Mouse (Mus musculus) olfactory bulb, adult 2 months (tissue): ENCODE results near the gene Fgfr2. TPM values are rescaled to one million over a fixed set of nuclear protein-coding genes. Genes with fewer than 3 reads are reported as not detected.

ENCODE experiments used
- H3K27ac ChIP-seq: fragments of 200-500 bp; 2 replicates; pipeline ENCODE4 v1.5.1; 2012; ENCODE audit warnings: low read depth, low read length; ENCODE audit not compliant: insufficient read depth
- H3K4me1 ChIP-seq: fragments of 200-500 bp; 2 replicates; pipeline ENCODE4 v1.6.1; 2012; ENCODE audit warnings: low read length; ENCODE audit not compliant: control insufficient read depth, insufficient read depth
- H3K4me3 ChIP-seq: fragments of 200-500 bp; 2 replicates; pipeline ENCODE4 v1.5.1; 2012; ENCODE audit warnings: mild to moderate bottlenecking, low read depth, low read length, moderate library complexity; ENCODE audit not compliant: insufficient read depth
- CTCF ChIP-seq: fragments of 200-500 bp; IDR thresholded peaks from 2 replicates; pipeline ENCODE4 v1.5.1; 2012; ENCODE audit warnings: low read depth, mild to moderate bottlenecking, low read length, moderate library complexity; ENCODE audit not compliant: insufficient read depth
- POLR2A ChIP-seq: fragments of 200-500 bp; IDR thresholded peaks from 2 replicates; pipeline ENCODE4 v1.6.1; 2012; ENCODE audit warnings: mild to moderate bottlenecking, low read depth, low read length, moderate library complexity; ENCODE audit not compliant: insufficient read depth
- WGBS: fragments of 180-500 bp; shearing (Covaris S2); methylation state at CpG from one replicate; pipeline ENCODE4 v1.1.7; 2018; 5-methylcytosine and 5-hydroxymethylcytosine counted together
- polyA plus RNA-seq: library from polyadenylated mRNA; stranded (reverse); fragments of >200 nt; gene quantifications from 2 replicates; pipeline ENCODE4 v1.2.4, GENCODE M21; 2012; ENCODE audit warnings: low replicate concordance; ENCODE audit not compliant: missing spikeins, insufficient read depth, insufficient read length

Fgfr2 gene
- polyA plus RNA-seq, 1 experiment = not detected

DNA sequence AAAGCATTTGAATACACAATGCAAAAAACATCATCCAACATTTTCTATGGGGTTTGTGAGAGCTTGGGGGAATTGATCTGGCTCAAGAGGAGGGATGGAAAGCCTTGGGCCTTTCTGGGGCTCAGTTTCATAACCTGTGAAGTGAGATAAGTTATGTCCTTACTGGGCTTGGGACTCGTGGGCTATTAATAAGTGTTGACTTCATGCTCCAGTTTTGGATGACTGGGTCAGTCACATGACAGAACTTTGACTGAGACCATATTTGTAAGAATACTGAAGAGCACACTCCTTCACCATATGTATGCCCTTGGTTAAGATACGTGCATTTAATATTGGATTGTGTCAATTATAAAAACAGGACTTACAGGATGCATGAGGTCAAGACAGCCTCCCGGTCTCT is 495.7 kb downstream of the Fgfr2 start:
- no peak for TF ChIP-seq CTCF
- TF ChIP-seq POLR2A = no peak
- Histone ChIP-seq H3K4me3 (no peak overlapping the region), H3K4me1 (peaks cover 8% of the 10 kb centered on the region), H3K27ac (no peak overlapping the region)
- WGBS = 91% methylated on average over 3 of the region's 3 CpGs

DNA sequence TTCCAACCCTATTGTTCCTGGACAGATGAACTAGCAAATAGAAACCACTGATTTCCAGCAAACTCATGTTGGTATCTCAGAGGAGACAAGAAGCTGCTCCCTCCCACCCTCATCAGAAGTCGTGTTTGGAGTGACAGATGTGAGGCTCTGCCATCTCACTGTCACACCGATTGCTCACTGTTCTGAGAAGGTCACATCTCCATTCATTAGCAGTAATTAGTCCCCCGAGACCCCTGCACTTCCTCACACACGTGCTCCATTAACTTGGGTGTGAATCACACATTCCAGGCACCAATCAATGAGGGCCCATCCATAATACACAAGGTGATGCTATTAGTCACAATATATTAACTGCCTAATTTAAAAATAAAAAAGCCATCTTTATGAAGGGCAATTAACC is 497.0 kb downstream of the Fgfr2 start:
- Histone ChIP-seq H3K4me1 (peaks cover 5% of the 10 kb centered on the region), H3K27ac (no peak overlapping the region), H3K4me3 (no peak overlapping the region)
- WGBS = 69% methylated on average over 4 of the region's 4 CpGs
- no peak for TF ChIP-seq POLR2A
- no peak for TF ChIP-seq CTCF

- H3K27ac ChIP-seq = no peak overlapping the region
- no peaks in the 10 kb centered on the region for H3K4me1 ChIP-seq
- 88% methylated on average over 10 of the region's 10 CpGs for whole genome bisulfite sequencing
- TF ChIP-seq POLR2A = no peak
- TF ChIP-seq CTCF = no peak
- no peak overlapping the region for H3K4me3 ChIP-seq
Observed at GRCm38 (mm10) chr7:132624161-132624560, 499.0 kb downstream of the Fgfr2 start.

DNA sequence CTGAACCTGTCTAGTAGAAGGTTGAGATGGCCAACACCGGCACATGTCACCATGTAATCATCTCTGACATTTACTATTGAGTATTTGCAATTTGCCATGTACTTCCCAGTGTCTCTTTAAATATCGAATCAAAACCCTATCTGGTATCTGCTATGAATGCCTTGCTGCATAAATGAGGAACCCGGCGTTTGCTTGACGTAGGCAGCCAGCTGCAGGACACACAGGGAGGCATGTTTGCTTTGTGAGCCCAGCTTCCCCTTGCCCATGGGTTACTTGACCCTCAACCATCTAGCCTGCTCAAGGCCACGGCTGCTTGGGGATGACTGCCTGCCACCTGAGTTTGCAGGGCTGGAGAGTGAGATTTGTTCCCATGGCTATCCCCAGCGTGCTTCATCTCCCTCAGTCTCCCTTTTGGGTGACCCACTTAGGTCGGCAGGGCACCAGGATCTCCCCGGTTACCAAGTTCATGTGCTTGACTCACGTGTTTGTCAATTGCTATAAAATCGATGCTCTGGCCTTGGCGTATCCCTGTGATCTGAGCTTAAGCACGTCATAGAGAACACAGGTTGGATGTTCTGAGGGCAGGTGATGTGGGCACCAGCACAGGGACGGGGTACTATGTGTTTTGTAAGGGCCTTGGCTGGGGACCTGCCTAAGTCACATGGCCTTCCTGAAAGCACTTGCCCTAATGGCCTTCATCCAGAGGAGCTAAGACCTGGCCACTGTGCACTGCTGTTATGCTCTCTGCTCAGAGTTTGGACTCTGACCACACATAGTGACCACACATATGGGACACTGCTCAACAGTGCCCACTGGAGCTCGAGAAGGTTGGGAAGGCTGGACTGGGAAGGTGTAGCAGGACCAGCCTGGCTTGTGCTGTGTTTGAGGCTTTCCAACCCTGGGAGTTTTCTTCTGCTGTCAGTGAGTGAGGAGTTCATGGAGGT is 502.9 kb downstream of the Fgfr2 start:
- H3K4me1 ChIP-seq = peaks cover 3% of the 10 kb centered on the region; the same call in 1 of the 2 replicates
- H3K4me3 ChIP-seq = no peak overlapping the region
- WGBS = 89% methylated on average over 15 of the region's 15 CpGs
- no peak for TF ChIP-seq POLR2A
- no peak for TF ChIP-seq CTCF
- no peak overlapping the region for H3K27ac ChIP-seq

DNA sequence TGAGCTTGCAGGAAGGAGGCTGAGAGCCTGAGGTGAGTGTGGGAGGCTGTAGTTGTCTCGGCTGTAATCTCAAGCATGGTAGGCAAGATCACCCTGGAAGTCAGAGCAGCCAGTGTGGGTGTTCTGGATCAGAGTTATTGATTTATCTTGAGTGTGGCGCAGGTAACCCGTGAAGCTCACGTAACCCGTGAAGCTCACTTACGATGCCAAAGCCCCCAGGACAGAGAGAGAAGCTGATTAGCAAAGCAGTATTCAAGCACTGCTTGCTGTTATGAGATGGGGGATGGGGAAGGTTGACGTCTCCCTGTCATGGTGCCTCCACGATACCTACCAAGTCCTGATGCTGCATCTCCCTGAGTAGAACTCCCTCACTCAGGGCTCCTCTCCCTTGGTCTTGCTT is 503.6 kb downstream of the Fgfr2 start:
- 95% methylated on average over 8 of the region's 8 CpGs for WGBS
- Histone ChIP-seq H3K4me1 (peaks cover 5% of the 10 kb centered on the region; the same call in 1 of the 2 replicates), H3K4me3 (no peak overlapping the region), H3K27ac (no peak overlapping the region)
- TF ChIP-seq CTCF = no peak

DNA sequence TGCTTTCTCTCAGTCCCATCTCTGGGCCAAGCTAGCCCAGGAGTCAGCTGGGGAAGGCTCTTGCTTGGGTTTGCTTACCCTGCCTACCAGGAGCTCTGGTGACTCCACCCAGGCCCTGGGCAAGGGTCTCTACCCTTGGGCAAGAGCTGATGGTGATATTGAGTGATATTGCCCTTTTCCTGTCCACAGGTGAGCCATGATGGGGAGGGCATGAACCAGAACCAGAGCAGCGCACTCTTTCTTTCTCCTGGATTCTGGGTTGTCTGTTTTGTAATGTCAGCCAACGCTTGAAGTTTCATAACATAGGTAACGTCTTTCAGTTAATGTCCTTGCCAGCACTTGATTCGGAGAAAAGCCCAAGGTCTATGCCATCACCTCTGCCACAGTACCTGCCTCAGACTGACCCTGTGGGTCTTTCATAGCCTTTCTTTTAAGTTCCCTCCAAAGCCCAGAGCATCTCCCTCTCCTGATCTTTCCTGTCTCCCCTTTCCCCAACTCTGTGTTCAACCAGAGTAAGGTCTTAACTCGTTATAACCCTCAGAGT is 506.1 kb downstream of the Fgfr2 start:
- Histone ChIP-seq H3K4me3 (no peak overlapping the region), H3K27ac (no peak overlapping the region), H3K4me1 (peaks cover 5% of the 10 kb centered on the region; the same call in 1 of the 2 replicates)
- WGBS = 92% methylated on average over 5 of the region's 5 CpGs
- no peak for TF ChIP-seq CTCF
- no peak for TF ChIP-seq POLR2A

- Histone ChIP-seq H3K4me1 (peaks cover 7% of the 10 kb centered on the region; the same call in 1 of the 2 replicates), H3K27ac (no peak overlapping the region), H3K4me3 (no peak overlapping the region)
- TF ChIP-seq CTCF (no peak), POLR2A (no peak)
- 71% methylated on average over 6 of the region's 6 CpGs for WGBS
Observed at GRCm38 (mm10) chr7:132616391-132616790, 506.8 kb downstream of the Fgfr2 start.

DNA sequence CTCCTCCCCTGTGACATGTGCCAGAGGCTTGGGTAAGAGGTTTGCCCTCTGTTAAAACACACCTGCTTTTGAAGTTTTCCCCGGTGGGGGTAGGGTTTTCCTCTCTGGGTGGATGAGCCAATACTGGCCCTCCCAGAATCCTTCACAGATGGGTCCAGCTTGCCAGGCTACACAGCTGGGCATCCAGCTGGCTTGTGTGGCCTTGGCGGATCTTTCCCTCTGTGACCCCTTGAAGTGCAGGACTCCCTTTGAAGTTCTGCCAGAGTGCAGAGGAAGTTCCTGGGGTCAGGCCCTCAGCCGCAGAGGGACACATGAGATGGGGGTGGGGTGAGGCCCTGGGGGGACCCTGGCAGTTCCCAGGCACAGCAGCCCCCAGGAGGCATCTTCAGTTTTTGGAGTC is 507.8 kb downstream of the Fgfr2 start:
- Histone ChIP-seq H3K4me3 (no peak overlapping the region), H3K27ac (no peak overlapping the region), H3K4me1 (peaks cover 10% of the 10 kb centered on the region)
- WGBS = 49% methylated on average over 3 of the region's 3 CpGs
- TF ChIP-seq POLR2A (no peak), CTCF (no peak)

DNA sequence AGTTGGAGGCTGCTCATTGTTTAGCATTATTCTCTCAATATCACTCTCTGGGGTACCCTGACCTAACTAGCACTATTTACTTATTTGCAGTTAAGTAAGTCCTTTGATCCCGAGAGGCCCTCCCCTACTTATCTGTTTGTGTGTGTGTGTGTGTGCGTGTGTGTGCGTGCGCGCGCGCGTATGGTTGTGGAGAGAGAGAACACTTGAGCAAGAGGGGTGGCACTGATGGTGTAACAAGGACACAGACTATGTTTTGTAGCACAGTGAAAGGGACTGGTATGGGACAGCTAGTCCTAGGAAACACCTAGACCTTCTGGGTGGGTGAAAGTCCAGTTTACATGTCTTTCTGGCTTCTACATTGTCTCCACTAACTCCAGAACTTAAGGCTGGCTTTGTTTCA is 511.6 kb downstream of the Fgfr2 start:
- no peak for TF ChIP-seq CTCF
- no peak overlapping the region for H3K4me3 ChIP-seq
- H3K4me1 ChIP-seq = peaks cover 10% of the 10 kb centered on the region
- no peak overlapping the region for H3K27ac ChIP-seq
- WGBS = 98% methylated on average over 8 of the region's 8 CpGs
